Mouse (Mus musculus): ENCODE measurements at regions not wholly inside any gene's neighbourhood (a gene's known extent, or its start where the extent isn't known, plus 50 kb on each side); places are given as distances from the start of the nearest gene placed in this dataset.
A peak's percentile ranks its signal among the peaks of the same experiment; 100 is the strongest.

DNA sequence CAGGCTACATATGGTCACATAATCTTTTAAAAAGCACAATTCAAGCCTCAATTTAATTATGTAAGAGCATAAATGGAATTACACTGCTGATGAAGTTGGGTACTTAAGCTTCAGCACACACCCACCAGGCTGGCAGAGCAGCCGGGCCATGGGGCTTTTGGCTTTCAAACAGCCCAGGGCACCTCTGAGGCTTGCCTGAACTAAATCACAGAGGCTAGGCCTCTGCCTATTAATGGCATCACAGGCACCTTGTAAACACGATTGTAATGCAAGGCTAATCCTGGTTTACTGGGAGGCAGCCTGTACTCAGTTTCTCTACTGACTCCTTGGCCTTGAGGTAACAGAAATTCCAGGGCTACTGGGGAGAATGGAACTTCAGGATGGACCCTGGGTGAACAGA, 178.1 kb upstream of the Irx5 start:
- no peaks in the 10 kb centered on the region for H3K79me2 ChIP-seq (ENCODE audit: control insufficient read depth, insufficient read depth)
- H3K27me3 ChIP-seq (ENCODE audit: control insufficient read depth, insufficient read depth, insufficient read length), result no peaks in the 10 kb centered on the region
- H3K36me3 ChIP-seq (ENCODE audit: control insufficient read depth, insufficient read depth), result no peaks in the 10 kb centered on the region
- TF ChIP-seq FOSL1 (IDR thresholded peaks at IDR 0.05; ENCODE audit: insufficient read depth, low read length, poor library complexity, severe bottlenecking), result no peak
- no peak for TF ChIP-seq CEBPB (IDR thresholded peaks at IDR 0.05; ENCODE audit: low read depth)
- TF ChIP-seq CTCF (IDR thresholded peaks at IDR 0.05; ENCODE audit: control insufficient read depth, insufficient read depth, insufficient read length), result no peak
- TF ChIP-seq USF1 (IDR thresholded peaks at IDR 0.05; ENCODE audit: low read depth), result no peak
- TF ChIP-seq MYOG (IDR thresholded peaks at IDR 0.05; ENCODE audit: control insufficient read depth, extremely low read depth, insufficient read length), result no peak
- TF ChIP-seq MAX (IDR thresholded peaks at IDR 0.05), result no peak
- TF ChIP-seq MYOD1 (IDR thresholded peaks at IDR 0.05; ENCODE audit: control insufficient read depth, insufficient read length, low read depth), result no peak
- H3ac ChIP-seq (ENCODE audit: control insufficient read depth, insufficient read length, low read depth), result no peak overlapping the region
- H3K79me3 ChIP-seq (ENCODE audit: low read depth), result no peaks in the 10 kb centered on the region
- H3K4me3 ChIP-seq (ENCODE audit: insufficient read depth, poor library complexity, severe bottlenecking), result no peak overlapping the region

DNA sequence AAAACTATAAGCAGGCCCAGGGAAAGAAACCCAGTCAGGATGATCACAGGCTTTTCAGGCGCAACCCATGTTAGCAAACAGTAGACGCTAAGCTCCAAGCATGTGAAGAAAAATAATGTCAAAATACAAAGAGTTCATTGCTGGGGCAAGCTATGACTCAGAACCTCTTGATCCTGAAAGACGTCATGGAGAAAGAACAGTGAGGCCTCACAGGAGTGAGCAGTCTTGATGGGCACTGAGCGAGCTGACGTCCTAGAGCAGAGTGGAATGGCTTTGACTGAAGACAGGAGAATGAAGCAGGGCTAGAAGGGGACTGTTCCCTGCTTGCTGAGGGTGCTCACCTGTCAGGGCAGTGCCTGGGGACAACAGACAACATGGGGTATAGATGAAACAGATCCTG, 181.3 kb upstream of the Irx5 start:
- Histone ChIP-seq H3ac (ENCODE audit: control insufficient read depth, insufficient read length, low read depth) (no peak overlapping the region), H3K4me3 (ENCODE audit: insufficient read depth, poor library complexity, severe bottlenecking) (no peak overlapping the region), H3K79me3 (ENCODE audit: low read depth) (no peaks in the 10 kb centered on the region), H3K27me3 (ENCODE audit: control insufficient read depth, insufficient read depth, insufficient read length) (no peaks in the 10 kb centered on the region), H3K79me2 (ENCODE audit: control insufficient read depth, insufficient read depth) (no peaks in the 10 kb centered on the region), H3K36me3 (ENCODE audit: control insufficient read depth, insufficient read depth) (no peaks in the 10 kb centered on the region)
- TF ChIP-seq USF1 (IDR thresholded peaks at IDR 0.05; ENCODE audit: low read depth), result no peak
- TF ChIP-seq FOSL1 (IDR thresholded peaks at IDR 0.05; ENCODE audit: insufficient read depth, low read length, poor library complexity, severe bottlenecking), result no peak
- TF ChIP-seq MYOG (IDR thresholded peaks at IDR 0.05; ENCODE audit: control insufficient read depth, extremely low read depth, insufficient read length), result no peak
- TF ChIP-seq MAX (IDR thresholded peaks at IDR 0.05), result no peak
- TF ChIP-seq MYOD1 (IDR thresholded peaks at IDR 0.05; ENCODE audit: control insufficient read depth, insufficient read length, low read depth), result no peak
- no peak for TF ChIP-seq CEBPB (IDR thresholded peaks at IDR 0.05; ENCODE audit: low read depth)
- TF ChIP-seq CTCF (IDR thresholded peaks at IDR 0.05; ENCODE audit: control insufficient read depth, insufficient read depth, insufficient read length), result no peak

DNA sequence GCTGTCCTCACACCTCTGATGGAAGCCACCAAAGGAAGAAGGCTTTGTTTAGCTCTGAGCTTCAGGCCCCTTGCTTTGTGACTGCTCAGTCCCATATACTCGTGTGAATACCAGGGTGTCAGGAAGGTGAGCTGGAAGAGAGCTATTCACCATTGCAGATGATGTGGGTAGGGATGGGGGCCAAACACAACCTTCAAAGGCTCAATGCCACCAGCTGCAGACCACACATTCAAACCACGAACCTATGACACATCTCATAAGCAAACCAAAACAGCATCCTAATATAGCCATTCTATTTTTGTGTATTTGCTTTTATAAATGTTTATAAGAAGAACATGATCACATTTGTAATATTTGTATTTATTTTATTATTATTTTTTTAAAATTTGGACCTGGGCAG, 183.3 kb upstream of the Irx5 start:
- H3K36me3 ChIP-seq (ENCODE audit: control insufficient read depth, insufficient read depth), result no peaks in the 10 kb centered on the region
- no peak for TF ChIP-seq MAX (IDR thresholded peaks at IDR 0.05)
- TF ChIP-seq MYOD1 (IDR thresholded peaks at IDR 0.05; ENCODE audit: control insufficient read depth, insufficient read length, low read depth), result peak; percentile 15
- no peak for TF ChIP-seq FOSL1 (IDR thresholded peaks at IDR 0.05; ENCODE audit: insufficient read depth, low read length, poor library complexity, severe bottlenecking)
- H3K27me3 ChIP-seq (ENCODE audit: control insufficient read depth, insufficient read depth, insufficient read length), result no peaks in the 10 kb centered on the region
- no peaks in the 10 kb centered on the region for H3K79me2 ChIP-seq (ENCODE audit: control insufficient read depth, insufficient read depth)
- no peak overlapping the region for H3ac ChIP-seq (ENCODE audit: control insufficient read depth, insufficient read length, low read depth)
- no peak overlapping the region for H3K4me3 ChIP-seq (ENCODE audit: insufficient read depth, poor library complexity, severe bottlenecking)
- H3K79me3 ChIP-seq (ENCODE audit: low read depth), result no peaks in the 10 kb centered on the region

DNA sequence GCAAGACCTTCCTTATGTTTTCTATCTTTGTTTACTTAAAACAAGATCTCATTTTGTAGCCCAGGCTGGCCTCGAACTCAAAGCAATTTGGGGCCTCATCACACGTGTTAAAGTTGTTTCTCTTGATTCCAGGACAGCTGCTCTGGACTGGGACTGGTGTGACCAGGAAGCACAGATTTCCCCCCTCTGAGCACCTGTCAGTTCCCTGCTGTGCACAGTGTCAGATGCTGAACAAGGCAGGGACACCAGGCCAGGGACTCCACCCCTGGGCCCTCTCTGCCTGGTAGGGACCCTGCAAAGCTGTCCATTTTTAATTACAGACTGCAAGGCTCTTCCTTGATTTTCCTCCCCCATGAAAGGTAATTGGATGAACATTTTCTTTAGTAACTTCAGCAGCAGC, 185.8 kb upstream of the Irx5 start:
- H3K27me3 ChIP-seq (ENCODE audit: control insufficient read depth, insufficient read depth, insufficient read length), result no peaks in the 10 kb centered on the region
- H3K4me3 ChIP-seq (ENCODE audit: insufficient read depth, poor library complexity, severe bottlenecking), result no peak overlapping the region
- H3ac ChIP-seq (ENCODE audit: control insufficient read depth, insufficient read length, low read depth), result no peak overlapping the region
- no peak for TF ChIP-seq MAX (IDR thresholded peaks at IDR 0.05)
- no peak for TF ChIP-seq CTCF (IDR thresholded peaks at IDR 0.05; ENCODE audit: control insufficient read depth, insufficient read depth, insufficient read length)
- no peak for TF ChIP-seq MYOD1 (IDR thresholded peaks at IDR 0.05; ENCODE audit: control insufficient read depth, insufficient read length, low read depth)
- no peak for TF ChIP-seq CEBPB (IDR thresholded peaks at IDR 0.05; ENCODE audit: low read depth)
- no peak for TF ChIP-seq USF1 (IDR thresholded peaks at IDR 0.05; ENCODE audit: low read depth)
- TF ChIP-seq MYOG (IDR thresholded peaks at IDR 0.05; ENCODE audit: control insufficient read depth, extremely low read depth, insufficient read length), result no peak
- no peak for TF ChIP-seq FOSL1 (IDR thresholded peaks at IDR 0.05; ENCODE audit: insufficient read depth, low read length, poor library complexity, severe bottlenecking)
- no peaks in the 10 kb centered on the region for H3K79me2 ChIP-seq (ENCODE audit: control insufficient read depth, insufficient read depth)
- no peaks in the 10 kb centered on the region for H3K36me3 ChIP-seq (ENCODE audit: control insufficient read depth, insufficient read depth)
- H3K79me3 ChIP-seq (ENCODE audit: low read depth), result no peaks in the 10 kb centered on the region

DNA sequence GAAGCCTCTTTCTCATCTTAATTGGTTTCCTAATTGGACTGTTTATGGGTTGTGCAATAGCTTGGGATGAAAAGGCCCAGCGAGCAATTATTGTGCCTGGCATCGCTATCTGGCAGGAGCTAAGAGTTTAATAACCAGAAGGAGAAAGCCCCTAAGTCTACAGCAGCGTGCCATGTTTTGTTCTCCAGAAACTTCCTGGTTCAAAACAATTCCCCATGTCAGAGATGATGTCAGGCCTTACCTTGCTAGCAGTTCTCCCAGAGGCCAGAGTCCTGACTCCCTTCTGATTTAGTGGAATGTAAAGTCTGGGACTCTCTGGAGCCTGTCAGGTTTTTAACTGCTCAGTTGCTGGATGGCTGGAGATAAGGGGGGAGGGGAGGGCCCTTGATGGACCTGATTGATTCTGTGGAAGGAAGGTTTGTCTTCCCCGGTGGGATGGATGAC, 190.1 kb upstream of the Irx5 start:
- H3K79me3 ChIP-seq (ENCODE audit: low read depth), result no peaks in the 10 kb centered on the region
- no peaks in the 10 kb centered on the region for H3K36me3 ChIP-seq (ENCODE audit: control insufficient read depth, insufficient read depth)
- no peaks in the 10 kb centered on the region for H3K79me2 ChIP-seq (ENCODE audit: control insufficient read depth, insufficient read depth)
- no peak overlapping the region for H3K4me3 ChIP-seq (ENCODE audit: insufficient read depth, poor library complexity, severe bottlenecking)
- H3K27me3 ChIP-seq (ENCODE audit: control insufficient read depth, insufficient read depth, insufficient read length), result no peaks in the 10 kb centered on the region
- H3ac ChIP-seq (ENCODE audit: control insufficient read depth, insufficient read length, low read depth), result no peak overlapping the region
- TF ChIP-seq MAX (IDR thresholded peaks at IDR 0.05) (no peak), MYOG (IDR thresholded peaks at IDR 0.05; ENCODE audit: control insufficient read depth, extremely low read depth, insufficient read length) (no peak), CEBPB (IDR thresholded peaks at IDR 0.05; ENCODE audit: low read depth) (no peak), FOSL1 (IDR thresholded peaks at IDR 0.05; ENCODE audit: insufficient read depth, low read length, poor library complexity, severe bottlenecking) (no peak), MYOD1 (IDR thresholded peaks at IDR 0.05; ENCODE audit: control insufficient read depth, insufficient read length, low read depth) (no peak), USF1 (IDR thresholded peaks at IDR 0.05; ENCODE audit: low read depth) (no peak), CTCF (IDR thresholded peaks at IDR 0.05; ENCODE audit: control insufficient read depth, insufficient read depth, insufficient read length) (no peak)

DNA sequence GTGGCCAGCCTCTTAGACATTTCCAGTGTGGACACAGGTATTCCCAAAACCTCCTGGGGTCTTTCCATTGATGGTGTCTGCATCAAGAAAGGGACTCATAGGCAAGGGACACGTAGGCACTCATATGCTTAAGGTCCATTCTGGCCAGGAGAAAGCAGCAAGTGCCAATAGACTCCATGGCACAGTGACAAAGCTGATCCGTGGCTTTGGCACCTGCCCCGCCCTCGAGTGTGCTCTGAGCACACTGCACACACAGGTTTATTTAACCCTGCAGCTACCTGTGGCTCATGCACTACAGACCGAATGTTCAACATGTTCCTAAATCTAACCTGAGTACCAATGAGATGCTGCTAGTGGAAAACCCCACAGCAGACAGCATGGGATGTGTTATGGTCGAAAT, 192.1 kb upstream of the Irx5 start:
- no peak for TF ChIP-seq MAX (IDR thresholded peaks at IDR 0.05)
- TF ChIP-seq MYOG (IDR thresholded peaks at IDR 0.05; ENCODE audit: control insufficient read depth, extremely low read depth, insufficient read length), result no peak
- TF ChIP-seq FOSL1 (IDR thresholded peaks at IDR 0.05; ENCODE audit: insufficient read depth, low read length, poor library complexity, severe bottlenecking), result no peak
- TF ChIP-seq USF1 (IDR thresholded peaks at IDR 0.05; ENCODE audit: low read depth), result no peak
- no peak for TF ChIP-seq CEBPB (IDR thresholded peaks at IDR 0.05; ENCODE audit: low read depth)
- TF ChIP-seq MYOD1 (IDR thresholded peaks at IDR 0.05; ENCODE audit: control insufficient read depth, insufficient read length, low read depth), result no peak
- TF ChIP-seq CTCF (IDR thresholded peaks at IDR 0.05; ENCODE audit: control insufficient read depth, insufficient read depth, insufficient read length), result no peak
- Histone ChIP-seq H3K4me3 (ENCODE audit: insufficient read depth, poor library complexity, severe bottlenecking) (no peak overlapping the region), H3K79me2 (ENCODE audit: control insufficient read depth, insufficient read depth) (no peaks in the 10 kb centered on the region), H3K27me3 (ENCODE audit: control insufficient read depth, insufficient read depth, insufficient read length) (no peaks in the 10 kb centered on the region), H3K36me3 (ENCODE audit: control insufficient read depth, insufficient read depth) (no peaks in the 10 kb centered on the region), H3ac (ENCODE audit: control insufficient read depth, insufficient read length, low read depth) (no peak overlapping the region), H3K79me3 (ENCODE audit: low read depth) (no peaks in the 10 kb centered on the region)

Data from C2C12 (cell line).